Mouse (Mus musculus): ENCODE results near the gene Snx18.

DNA sequence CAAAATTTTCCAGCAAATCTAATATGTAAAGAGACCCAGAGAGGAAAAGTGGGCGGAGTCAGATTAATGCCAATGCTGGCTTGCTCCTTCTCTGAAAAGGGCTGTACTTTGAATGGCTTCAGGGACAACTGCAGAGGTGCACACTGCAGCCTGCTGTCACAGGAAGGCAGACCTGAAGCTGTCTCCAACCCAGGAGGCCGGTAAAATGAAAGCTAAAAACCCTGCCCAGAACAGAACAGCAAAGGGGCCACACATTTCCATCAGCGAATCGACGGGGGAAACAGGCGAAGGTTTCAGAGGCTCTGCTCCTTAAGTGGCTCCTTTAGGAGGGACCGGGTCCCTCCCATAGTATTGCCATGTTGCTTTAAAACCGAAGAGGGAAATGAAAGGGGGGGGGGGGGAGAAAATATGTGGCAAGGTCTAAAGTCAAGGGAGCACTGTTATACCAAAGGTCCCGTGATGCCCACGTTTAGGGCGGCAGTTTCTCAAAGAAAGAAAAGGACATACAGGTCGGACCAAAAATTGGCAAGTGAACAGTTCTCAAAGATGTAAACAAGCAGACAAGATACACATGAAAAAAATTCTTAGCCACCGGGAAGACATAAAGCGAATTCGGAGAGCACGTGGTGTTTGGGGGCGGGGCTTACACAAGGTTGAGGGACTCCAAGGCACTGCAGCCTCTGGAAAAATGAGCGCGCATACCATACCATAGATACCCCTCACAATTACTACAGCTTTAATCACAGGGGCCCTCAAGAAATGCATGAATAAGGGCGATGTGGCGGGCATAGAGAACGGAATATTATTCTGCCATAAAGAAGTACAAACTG lies 18.4 kb downstream of the Snx18 start:
- TF ChIP-seq CTCF (IDR thresholded peaks at IDR 0.05) (no peak), EP300 (IDR thresholded peaks at IDR 0.05) (no peak)
